In genomic region chr12:16897225-16897624, GRCm38 (mm10) we compare ENCODE assay signal across 9 mouse cellular contexts. TPM values are rescaled to one million over a fixed set of nuclear protein-coding genes. Genes with fewer than 3 reads are reported as not detected.
DNase-seq lines count a peak whose midpoint lies in the region; ATAC-seq and TF ChIP-seq lines count a peak whose summit lies in the region.
"Had no signal": no experiment of that assay in that cellular context is flagged by ENCODE, and none has a peak within 500 bp of the region (broad histone marks: within the 10 kb centered on the region; RNA-seq: fewer than 3 reads in every experiment).

No protein-coding gene starts in this region.

- H3K4me2 ChIP-seq in lung, embryonic 14.5 days, result peak overlapping the region; percentile 92
- peak overlapping the region; percentile 82; the same call in 1 of the 2 replicates for H3K4me2 ChIP-seq in intestine, embryonic 15.5 days (replicated peaks)
- H3K4me2 ChIP-seq in neural tube, embryonic 15.5 days, result peak overlapping the region; percentile 88

- H3K9ac ChIP-seq in lung, embryonic 14.5 days, result no peak overlapping the region
- no peak overlapping the region for H3K9ac ChIP-seq in intestine, embryonic 15.5 days
- no peak overlapping the region for H3K9ac ChIP-seq in neural tube, embryonic 15.5 days (replicated peaks)

- no peak overlapping the region for H3K4me3 ChIP-seq in lung, embryonic 14.5 days (ENCODE audit: low read depth, low read length)
- H3K4me3 ChIP-seq in intestine, embryonic 15.5 days (replicated peaks), result no peak overlapping the region
- no peak overlapping the region for H3K4me3 ChIP-seq in neural tube, embryonic 15.5 days (replicated peaks)

- H3K27me3 ChIP-seq in lung, embryonic 14.5 days (ENCODE audit: insufficient read depth, low read length), result no peaks in the 10 kb centered on the region
- H3K27me3 ChIP-seq in intestine, embryonic 15.5 days (replicated peaks), result no peaks in the 10 kb centered on the region
- no peaks in the 10 kb centered on the region for H3K27me3 ChIP-seq in neural tube, embryonic 15.5 days (replicated peaks)

- no peaks in the 10 kb centered on the region for H3K36me3 ChIP-seq in lung, embryonic 14.5 days (ENCODE audit: insufficient read depth)
- no peaks in the 10 kb centered on the region for H3K36me3 ChIP-seq in intestine, embryonic 15.5 days
- H3K36me3 ChIP-seq in neural tube, embryonic 15.5 days, result no peaks in the 10 kb centered on the region

- no peaks in the 10 kb centered on the region for H3K9me3 ChIP-seq in lung, embryonic 14.5 days (ENCODE audit: low read depth, low read length)
- H3K9me3 ChIP-seq in intestine, embryonic 15.5 days, result no peaks in the 10 kb centered on the region
- H3K9me3 ChIP-seq in neural tube, embryonic 15.5 days (replicated peaks), result no peaks in the 10 kb centered on the region

- ATAC-seq in lung, embryonic 14.5 days (ENCODE audit: insufficient read depth), result no peak
- no peak for ATAC-seq in intestine, embryonic 15.5 days
- ATAC-seq in neural tube, embryonic 15.5 days (ENCODE audit: low FRiP score), result no peak

- no peak for TF ChIP-seq CTCF in lung, embryonic 14.5 days (IDR thresholded peaks at IDR 0.05; ENCODE audit: low read depth)

- 63% methylated on average over 2 of the region's 2 CpGs for WGBS in lung, embryonic 14.5 days
- WGBS in intestine, embryonic 15.5 days, result 62% methylated on average over 2 of the region's 2 CpGs
- 69% methylated on average over 2 of the region's 2 CpGs for WGBS in neural tube, embryonic 15.5 days

- DNase-seq in cerebellum, adult 9-11 months, result peak; percentile 37
- no peak for DNase-seq in cerebellum, adult 11 months
- no peak for DNase-seq in lung, embryonic 14.5 days
- no peak for DNase-seq in lung, postnatal 4 days
- no peak for DNase-seq in frontal cortex, postnatal 36 days (ENCODE audit: low spot score in 2 of 2)
- DNase-seq in urinary bladder, postnatal 14 days (ENCODE audit: low spot score), result no peak
- DNase-seq: B cell, adult 2 months had no signal

- H3K4me1 ChIP-seq in lung, embryonic 14.5 days (ENCODE audit: insufficient read depth), result peaks cover 21% of the 10 kb centered on the region
- H3K4me1 ChIP-seq in intestine, embryonic 15.5 days (replicated peaks), result peaks cover 19% of the 10 kb centered on the region; the same call in 1 of the 2 replicates
- peaks cover 30% of the 10 kb centered on the region for H3K4me1 ChIP-seq in neural tube, embryonic 15.5 days

- no peak overlapping the region for H3K27ac ChIP-seq in lung, embryonic 14.5 days (ENCODE audit: low read depth)
- no peak overlapping the region for H3K27ac ChIP-seq in intestine, embryonic 15.5 days
- H3K27ac ChIP-seq in neural tube, embryonic 15.5 days (replicated peaks), result no peak overlapping the region

RNA-seq across cellular contexts. Expression of gene Rock2, which starts 2.5 kb away (rescaled TPM):
- 22.6 and 23.2 TPM in 2 replicates for polyA plus RNA-seq in lung, embryonic 14.5 days (2014; fragmentation: Nextera tagmentation; extraction: Ambion mirVana)
- polyA plus RNA-seq in intestine, embryonic 15.5 days (2015; fragmentation: Nextera tagmentation; extraction: Ambion mirVana), result 17.9 and 19.7 TPM in 2 replicates
- polyA plus RNA-seq in neural tube, embryonic 15.5 days (2015; fragmentation: Nextera tagmentation; extraction: Ambion mirVana), result 13.5 and 13.7 TPM in 2 replicates
